Mouse (Mus musculus) stomach, postnatal 0 days (tissue): ENCODE data around the gene Mettl7a2.

Source experiments
- CTCF ChIP-seq: IDR thresholded peaks from 2 replicates; pipeline ENCODE4 v1.5.1; 2016; ENCODE audit warnings: antibody characterized with exemption, low read depth, mild to moderate bottlenecking, moderate library complexity
- EP300 ChIP-seq: optimal IDR thresholded peaks from 2 replicates; pipeline ENCODE3; 2016; ENCODE audit warnings: antibody characterized with exemption

- TF ChIP-seq CTCF (no peak), EP300 (no peak)
Measured at GRCm38 (mm10) chr15:100367119-100367518, 14.1 kb downstream of the Mettl7a2 start.
